Mouse (Mus musculus): ENCODE results near the gene Krtcap2. TPM values are rescaled to one million over a fixed set of nuclear protein-coding genes. Genes with fewer than 3 reads are reported as not detected.

The Krtcap2 gene
- polyA plus RNA-seq, 1 experiment from 2014 or later: 274 TPM

DNA sequence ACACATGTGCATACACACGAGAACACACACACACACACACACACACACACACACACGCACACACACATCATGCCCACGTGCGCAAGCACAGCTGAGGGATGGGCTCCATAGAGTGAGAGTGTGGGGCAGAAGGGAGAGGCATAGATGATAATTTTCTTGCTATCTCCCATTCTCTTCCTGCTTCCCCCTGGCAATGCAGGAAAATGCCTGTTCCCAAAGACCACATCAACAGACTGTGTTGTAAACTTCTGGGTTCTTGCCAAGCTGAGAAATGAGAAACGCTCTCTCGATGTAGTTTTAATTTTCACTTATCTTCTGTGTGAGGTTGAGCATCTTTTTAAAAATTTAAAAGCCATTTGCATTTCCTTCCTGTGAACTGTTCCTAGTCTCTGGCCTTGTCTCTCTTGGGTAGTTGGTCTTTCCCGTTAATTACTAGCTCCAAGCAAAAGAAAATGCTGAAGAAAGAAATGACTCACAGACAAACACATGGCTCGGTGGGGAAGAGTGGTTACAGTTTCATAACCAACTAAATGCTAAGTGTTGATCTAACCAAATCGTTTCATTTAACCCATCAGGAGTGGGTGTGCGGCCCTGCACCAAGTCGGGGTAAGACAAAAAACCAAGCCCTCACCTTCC, 51.1 kb downstream of the Krtcap2 start:
- Histone ChIP-seq H3K4me1 (ENCODE audit: control insufficient read depth, insufficient read depth, low read length) (peaks cover 3% of the 10 kb centered on the region; the same call in 1 of the 2 replicates), H3K4me2 (no peak overlapping the region), H3K9ac (ENCODE audit: low read depth, low read length) (no peak overlapping the region), H3K9me3 (replicated peaks; ENCODE audit: control insufficient read depth, low read length) (no peaks in the 10 kb centered on the region), H3K27me3 (ENCODE audit: control insufficient read depth, insufficient read depth, low read length) (no peaks in the 10 kb centered on the region), H3K27ac (ENCODE audit: low read depth, low read length) (no peak overlapping the region), H3K36me3 (ENCODE audit: control insufficient read depth, insufficient read depth, low read length) (no peaks in the 10 kb centered on the region), H3K4me3 (ENCODE audit: low read depth, low read length) (no peak overlapping the region)
- 75% methylated on average over 11 of the region's 11 CpGs for WGBS (ENCODE audit: insufficient replicate concordance)
- ATAC-seq (replicated peaks; ENCODE audit: insufficient number of reproducible peaks, low FRiP score, low TSS enrichment): no peak

DNA sequence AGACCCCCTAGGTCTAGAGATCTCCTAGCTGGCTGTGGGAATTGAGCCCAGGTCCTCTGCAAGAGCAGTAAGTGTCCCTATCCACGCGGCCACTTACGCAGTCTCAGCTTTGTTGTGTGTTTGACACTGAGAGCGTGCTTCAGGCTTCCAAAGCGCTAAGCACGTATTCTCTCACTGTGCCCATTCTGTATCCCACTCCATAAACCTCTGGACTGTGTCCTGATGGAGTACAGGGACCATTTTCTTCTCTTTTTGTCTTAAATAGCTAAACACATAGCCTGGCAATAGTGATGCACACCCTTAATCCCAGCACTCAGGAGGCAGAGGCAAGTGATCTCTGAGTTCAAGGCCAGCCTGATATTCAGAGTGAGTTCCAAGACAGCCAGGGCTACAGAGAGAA, 53.1 kb downstream of the Krtcap2 start:
- H3K27ac ChIP-seq (ENCODE audit: low read depth, low read length): no peak overlapping the region
- no peaks in the 10 kb centered on the region for H3K9me3 ChIP-seq (replicated peaks; ENCODE audit: control insufficient read depth, low read length)
- WGBS (ENCODE audit: insufficient replicate concordance): 82% methylated on average over 6 of the region's 6 CpGs
- H3K4me1 ChIP-seq (ENCODE audit: control insufficient read depth, insufficient read depth, low read length): peaks cover 3% of the 10 kb centered on the region; the same call in 1 of the 2 replicates
- ATAC-seq (replicated peaks; ENCODE audit: insufficient number of reproducible peaks, low FRiP score, low TSS enrichment): no peak
- no peaks in the 10 kb centered on the region for H3K27me3 ChIP-seq (ENCODE audit: control insufficient read depth, insufficient read depth, low read length)
- H3K36me3 ChIP-seq (ENCODE audit: control insufficient read depth, insufficient read depth, low read length): no peaks in the 10 kb centered on the region
- no peak overlapping the region for H3K4me3 ChIP-seq (ENCODE audit: low read depth, low read length)
- no peak overlapping the region; the same call in 1 of the 2 replicates for H3K4me2 ChIP-seq
- H3K9ac ChIP-seq (ENCODE audit: low read depth, low read length): no peak overlapping the region

DNA sequence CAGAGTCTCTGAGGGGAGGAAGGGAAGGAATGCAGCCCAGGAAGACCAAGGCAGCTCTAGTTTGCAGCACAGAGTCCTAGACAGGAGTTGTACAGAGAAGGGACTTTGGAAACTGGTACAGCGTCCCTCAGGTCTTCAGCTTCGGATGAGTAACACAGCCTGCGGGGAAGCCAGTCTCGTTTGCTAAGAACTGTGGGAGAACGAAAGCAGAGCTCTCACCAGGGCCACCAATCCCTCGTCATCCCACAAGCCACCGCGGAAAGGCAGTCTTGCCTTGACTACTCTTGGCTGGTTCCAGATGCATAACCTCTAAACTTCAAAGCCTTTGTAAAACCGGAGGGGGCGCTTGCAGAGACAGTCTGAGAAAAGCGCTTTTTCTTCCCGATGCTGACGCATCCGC, 53.7 kb downstream of the Krtcap2 start:
- ATAC-seq (replicated peaks; ENCODE audit: insufficient number of reproducible peaks, low FRiP score, low TSS enrichment): no peak
- H3K27ac ChIP-seq (ENCODE audit: low read depth, low read length): no peak overlapping the region
- H3K27me3 ChIP-seq (ENCODE audit: control insufficient read depth, insufficient read depth, low read length): no peaks in the 10 kb centered on the region
- WGBS (ENCODE audit: insufficient replicate concordance): 2% methylated on average over 14 of the region's 14 CpGs
- H3K9me3 ChIP-seq (replicated peaks; ENCODE audit: control insufficient read depth, low read length): no peaks in the 10 kb centered on the region
- H3K4me3 ChIP-seq (ENCODE audit: low read depth, low read length): peak overlapping the region; percentile 16
- H3K4me2 ChIP-seq: peak overlapping the region; percentile 66
- peaks cover 3% of the 10 kb centered on the region; the same call in 1 of the 2 replicates for H3K4me1 ChIP-seq (ENCODE audit: control insufficient read depth, insufficient read depth, low read length)
- H3K9ac ChIP-seq (ENCODE audit: low read depth, low read length): peak overlapping the region; percentile 39; the same call in 1 of the 2 replicates
- no peaks in the 10 kb centered on the region for H3K36me3 ChIP-seq (ENCODE audit: control insufficient read depth, insufficient read depth, low read length)

MicroRNA genes within 50 kb of the gene (microRNA counts, 519-probe panel; counts per million panel counts)
- 32.2 counts per million for microRNA mmu-miR-92b

Small RNAs within 50 kb of the gene (microRNA-seq; reads per million reads assigned to microRNA genes)
- 219 reads per million, percentile 71 among the genes with 10 or more reads in this experiment for gene Mir92b (ENCODE audit: borderline number of aligned reads)

Other genes starting within 250 kb of the Krtcap2 start
- gene Rusc1, start 152.7 kb upstream of the Krtcap2 start, polyA plus RNA-seq (2014; fragmentation: Nextera tagmentation; extraction: Ambion mirVana): 7.9 TPM in 2 replicates
- gene Gm43738, start 144.9 kb upstream of the Krtcap2 start, polyA plus RNA-seq (2014; fragmentation: Nextera tagmentation; extraction: Ambion mirVana): not detected in 2 replicates
- 165 and 178 TPM in 2 replicates for gene Fdps, start 144.0 kb upstream of the Krtcap2 start, polyA plus RNA-seq (2014; fragmentation: Nextera tagmentation; extraction: Ambion mirVana)
- 5.9 and 8.7 TPM in 2 replicates for gene Pklr, start 109.8 kb upstream of the Krtcap2 start, polyA plus RNA-seq (2014; fragmentation: Nextera tagmentation; extraction: Ambion mirVana)
- 0.13 and 0.58 TPM in 2 replicates for gene Hcn3, start 85.8 kb upstream of the Krtcap2 start, polyA plus RNA-seq (2014; fragmentation: Nextera tagmentation; extraction: Ambion mirVana)
- 18.7 and 20.1 TPM in 2 replicates for gene Clk2, start 81.2 kb upstream of the Krtcap2 start, polyA plus RNA-seq (2014; fragmentation: Nextera tagmentation; extraction: Ambion mirVana)
- 82.8 and 88.3 TPM in 2 replicates for gene Scamp3, start 68.5 kb upstream of the Krtcap2 start, polyA plus RNA-seq (2014; fragmentation: Nextera tagmentation; extraction: Ambion mirVana)
- 11.9 and 13.7 TPM in 2 replicates for gene Fam189b, start 62.8 kb upstream of the Krtcap2 start, polyA plus RNA-seq (2014; fragmentation: Nextera tagmentation; extraction: Ambion mirVana)
- 33.3 and 39.9 TPM in 2 replicates for gene Gba, start 43.0 kb upstream of the Krtcap2 start, polyA plus RNA-seq (2014; fragmentation: Nextera tagmentation; extraction: Ambion mirVana)
- gene Thbs3, start 30.8 kb upstream of the Krtcap2 start, polyA plus RNA-seq (2014; fragmentation: Nextera tagmentation; extraction: Ambion mirVana): 6.9 and 12.4 TPM in 2 replicates
- 144 and 145 TPM in 2 replicates for gene Mtx1, start 18.9 kb upstream of the Krtcap2 start, polyA plus RNA-seq (2014; fragmentation: Nextera tagmentation; extraction: Ambion mirVana)
- gene Muc1, start 16.9 kb upstream of the Krtcap2 start, polyA plus RNA-seq (2014; fragmentation: Nextera tagmentation; extraction: Ambion mirVana): 0.21 and 0.53 TPM in 2 replicates
- 0.56 and 1.1 TPM in 2 replicates for gene Trim46, start 343 bp downstream of the Krtcap2 start, polyA plus RNA-seq (2014; fragmentation: Nextera tagmentation; extraction: Ambion mirVana)
- gene Dpm3, start 13.4 kb downstream of the Krtcap2 start, polyA plus RNA-seq (2014; fragmentation: Nextera tagmentation; extraction: Ambion mirVana): 83.1 and 94.1 TPM in 2 replicates
- gene Slc50a1, start 24.6 kb downstream of the Krtcap2 start, polyA plus RNA-seq (2014; fragmentation: Nextera tagmentation; extraction: Ambion mirVana): 37.5 and 40.9 TPM in 2 replicates
- 29.9 and 33.0 TPM in 2 replicates for gene Efna1, start 35.2 kb downstream of the Krtcap2 start, polyA plus RNA-seq (2014; fragmentation: Nextera tagmentation; extraction: Ambion mirVana)
- 1.9 TPM in 2 replicates for gene Efna3, start 77.0 kb downstream of the Krtcap2 start, polyA plus RNA-seq (2014; fragmentation: Nextera tagmentation; extraction: Ambion mirVana)
- gene Efna4, start 92.1 kb downstream of the Krtcap2 start, polyA plus RNA-seq (2014; fragmentation: Nextera tagmentation; extraction: Ambion mirVana): 9.3 and 10.2 TPM in 2 replicates
- gene Adam15, start 104.0 kb downstream of the Krtcap2 start, polyA plus RNA-seq (2014; fragmentation: Nextera tagmentation; extraction: Ambion mirVana): 23.3 and 25.9 TPM in 2 replicates
- gene Dcst2, start 116.0 kb downstream of the Krtcap2 start, polyA plus RNA-seq (2014; fragmentation: Nextera tagmentation; extraction: Ambion mirVana): 0.07 TPM in 1 of 2 replicates, not detected in the other
- 0.17 and 0.21 TPM in 2 replicates for gene Dcst1, start 119.3 kb downstream of the Krtcap2 start, polyA plus RNA-seq (2014; fragmentation: Nextera tagmentation; extraction: Ambion mirVana)
- 1.2 and 2.2 TPM in 2 replicates for gene Zbtb7b, start 148.8 kb downstream of the Krtcap2 start, polyA plus RNA-seq (2014; fragmentation: Nextera tagmentation; extraction: Ambion mirVana)
- gene Lenep, start 156.8 kb downstream of the Krtcap2 start, polyA plus RNA-seq (2014; fragmentation: Nextera tagmentation; extraction: Ambion mirVana): not detected in 2 replicates
- 33.7 and 34.2 TPM in 2 replicates for gene Flad1, start 165.9 kb downstream of the Krtcap2 start, polyA plus RNA-seq (2014; fragmentation: Nextera tagmentation; extraction: Ambion mirVana)
- 399 and 411 TPM in 2 replicates for gene Cks1b, start 172.4 kb downstream of the Krtcap2 start, polyA plus RNA-seq (2014; fragmentation: Nextera tagmentation; extraction: Ambion mirVana)
- 42.3 and 51.5 TPM in 2 replicates for gene Shc1, start 172.5 kb downstream of the Krtcap2 start, polyA plus RNA-seq (2014; fragmentation: Nextera tagmentation; extraction: Ambion mirVana)
- 31.1 and 33.7 TPM in 2 replicates for gene Pygo2, start 184.2 kb downstream of the Krtcap2 start, polyA plus RNA-seq (2014; fragmentation: Nextera tagmentation; extraction: Ambion mirVana)
- gene Pbxip1, start 190.7 kb downstream of the Krtcap2 start, polyA plus RNA-seq (2014; fragmentation: Nextera tagmentation; extraction: Ambion mirVana): 28.6 and 35.9 TPM in 2 replicates
- 50.4 and 57.2 TPM in 2 replicates for gene Pmvk, start 208.6 kb downstream of the Krtcap2 start, polyA plus RNA-seq (2014; fragmentation: Nextera tagmentation; extraction: Ambion mirVana)

All from heart, embryonic 11.5 days (tissue).